Mouse (Mus musculus) stomach, embryonic 14.5 days (tissue): Measurements from ENCODE around the gene Polr2l. TPM values are rescaled to one million over a fixed set of nuclear protein-coding genes. Genes with fewer than 3 reads are reported as not detected.

Experiments
- ATAC-seq: fragments of 200-750 bp; cut with Nextera tagmentation; 2 replicates; pipeline ENCODE4 v1.8.0; 2017; ENCODE audit warnings: low read depth, moderate TSS enrichment; ENCODE audit not compliant: insufficient number of reproducible peaks, insufficient read depth, low FRiP score
- H3K27ac ChIP-seq: fragments of 300-500 bp; sonication (generic); 2 replicates; pipeline ENCODE4 v1.5.1; 2014; ENCODE audit warnings: mild to moderate bottlenecking, low read length, moderate library complexity, mixed read lengths
- H3K27me3 ChIP-seq: fragments of 300-500 bp; sonication (generic); 2 replicates; pipeline ENCODE4 v1.6.1; 2014; ENCODE audit warnings: low read length, control low read depth, mixed read lengths; ENCODE audit not compliant: control insufficient read depth, insufficient read depth
- H3K36me3 ChIP-seq: fragments of 300-500 bp; sonication (generic); 2 replicates; pipeline ENCODE4 v1.6.1; 2014; ENCODE audit warnings: mild to moderate bottlenecking, control low read depth, low read length, moderate library complexity, mixed read lengths; ENCODE audit not compliant: control insufficient read depth, insufficient read depth
- H3K4me1 ChIP-seq: fragments of 300-500 bp; sonication (generic); 2 replicates; pipeline ENCODE4 v1.6.1; 2014; ENCODE audit warnings: low read length, control low read depth, mixed read lengths; ENCODE audit not compliant: control insufficient read depth, insufficient read depth
- H3K4me2 ChIP-seq: fragments of 300-500 bp; sonication (generic); replicated peaks from 2 replicates; pipeline ENCODE4 v1.6.1; 2014; ENCODE audit warnings: low read depth, low read length, control low read depth
- H3K4me3 ChIP-seq: fragments of 300-500 bp; sonication (generic); 2 replicates; pipeline ENCODE4 v1.5.1; 2014; ENCODE audit warnings: low read depth, low read length, control low read depth
- H3K9ac ChIP-seq: fragments of 300-500 bp; sonication (generic); replicated peaks from 2 replicates; pipeline ENCODE4 v1.6.1; 2014; ENCODE audit warnings: low read depth, mild to moderate bottlenecking, control low read depth, low read length, moderate library complexity, mixed read lengths
- H3K9me3 ChIP-seq: fragments of 300-500 bp; sonication (generic); 2 replicates; pipeline ENCODE4 v1.6.1; 2016; ENCODE audit warnings: low read depth, low read length, control low read depth; ENCODE audit not compliant: control insufficient read depth
- WGBS: fragments of 180-500 bp; shearing (Covaris S2); extraction: QIAGEN DNeasy Blood & Tissue Kit; methylation state at CpG from one replicate; pipeline ENCODE4 v1.1.7; 2014; 5-methylcytosine and 5-hydroxymethylcytosine counted together
- polyA plus RNA-seq: library from polyadenylated mRNA; unstranded; fragments of >200 nt; fragmentation: Nextera tagmentation; extraction: Ambion mirVana; gene quantifications from 2 replicates; pipeline ENCODE4 v1.2.1, GENCODE M21; 2014

Polr2l gene
- polyA plus RNA-seq, 1 experiment from 2014 or later = 72.3 TPM

DNA sequence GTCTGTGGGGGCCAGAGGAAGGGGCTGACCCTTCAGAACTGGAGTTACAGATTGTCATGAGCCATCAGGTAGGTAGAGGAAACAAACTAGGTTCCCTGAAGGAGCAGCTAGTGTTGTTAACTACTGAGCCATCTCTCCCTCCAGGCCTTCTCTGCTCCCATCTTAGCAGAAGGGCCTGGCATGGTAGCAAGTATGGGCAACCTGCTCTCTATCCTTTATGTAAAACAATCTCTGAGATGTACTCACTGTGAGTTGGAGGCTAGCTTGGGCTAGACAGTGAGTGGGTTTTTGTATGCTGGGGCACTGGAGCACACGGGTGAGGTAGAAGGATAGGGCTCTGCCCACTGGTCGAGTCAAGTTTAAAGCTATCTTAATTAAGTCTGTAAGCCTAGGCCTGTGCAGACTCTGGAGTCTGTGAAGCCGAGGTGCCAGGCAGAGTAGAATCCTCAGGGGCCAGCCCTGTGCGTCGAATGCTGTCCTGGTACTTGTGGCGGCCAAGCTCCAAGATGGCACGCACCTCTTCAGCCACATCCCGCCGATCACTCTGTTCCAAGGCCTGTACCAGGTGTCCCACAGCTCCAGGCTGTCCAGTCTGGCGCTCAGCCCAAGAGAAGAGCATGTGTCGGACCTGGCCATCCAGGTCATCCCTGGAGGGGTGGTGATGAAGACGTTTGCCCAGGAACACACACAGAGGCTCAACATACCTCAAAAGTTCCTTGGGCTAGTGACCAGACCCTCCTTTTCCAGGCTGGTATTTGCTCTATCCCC lies 36.5 kb downstream of the Polr2l start:
- ATAC-seq = no peak
- Histone ChIP-seq H3K4me2 (no peak overlapping the region), H3K4me1 (peaks cover 35% of the 10 kb centered on the region), H3K36me3 (peaks cover 15% of the 10 kb centered on the region; the same call in 1 of the 2 replicates), H3K4me3 (no peak overlapping the region), H3K9ac (no peak overlapping the region), H3K27me3 (no peaks in the 10 kb centered on the region), H3K27ac (no peak overlapping the region), H3K9me3 (no peaks in the 10 kb centered on the region)
- 92% methylated on average over 12 of the region's 12 CpGs for WGBS

DNA sequence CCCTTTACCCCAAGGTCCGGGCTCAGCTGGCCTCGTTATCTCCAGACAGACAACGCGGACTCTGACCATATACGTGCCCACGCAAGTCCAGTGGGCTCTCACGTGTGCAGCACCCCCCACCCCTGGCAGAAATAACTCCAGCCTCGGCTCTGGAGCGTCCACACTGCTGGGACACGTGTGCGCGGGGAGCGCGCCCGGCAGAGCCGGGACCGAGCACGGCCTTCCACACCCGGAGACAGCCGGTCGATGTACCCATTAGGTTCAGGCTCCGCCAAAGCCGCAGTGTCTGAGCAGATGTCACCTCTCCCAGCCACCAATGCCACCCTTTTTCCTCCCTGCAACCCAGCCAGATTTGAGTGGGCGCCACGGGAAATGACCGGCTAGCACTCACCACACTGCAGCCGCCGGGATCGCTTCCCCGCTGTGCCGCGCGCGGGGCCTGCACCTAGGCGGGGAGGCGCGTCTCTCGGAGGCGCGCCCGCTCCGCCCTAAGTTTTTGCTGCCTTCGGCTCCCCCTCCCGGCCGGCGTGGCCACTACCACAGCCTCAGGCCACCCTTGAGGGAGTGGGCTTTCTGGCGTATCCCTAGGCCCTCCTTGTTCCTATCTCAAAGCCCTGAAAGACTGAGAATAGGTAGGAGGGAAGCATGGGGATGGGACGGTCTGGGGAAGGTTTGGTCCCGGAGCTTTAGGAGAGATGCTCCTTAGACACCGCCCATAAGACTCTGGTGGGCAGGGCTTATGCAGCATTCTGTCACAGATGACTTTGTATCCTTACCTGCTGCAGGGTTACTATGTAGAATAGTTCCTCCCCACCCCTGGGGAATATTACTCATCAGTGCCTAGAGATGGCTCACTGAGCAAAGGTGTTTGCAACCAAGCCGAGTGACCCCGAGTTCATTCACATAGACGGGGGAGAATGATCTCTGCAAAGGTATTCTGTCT lies 37.5 kb downstream of the Polr2l start, which contains the start of gene Slc25a22:
Slc25a22 (minus strand) TSS at position 715 of the 943 bp plus-strand sequence.
- peak; percentile 74 for ATAC-seq
- 5% methylated on average over 53 of the region's 53 CpGs for WGBS
- no peaks in the 10 kb centered on the region for H3K9me3 ChIP-seq
- H3K4me2 ChIP-seq = peak within 1 kb of the TSS; percentile 90
- no peaks in the 10 kb centered on the region for H3K27me3 ChIP-seq
- peak within 1 kb of the TSS; percentile 69 for H3K9ac ChIP-seq
- H3K27ac ChIP-seq = peak within 1 kb of the TSS; percentile 1; the same call in 1 of the 2 replicates
- H3K36me3 ChIP-seq = peaks cover 22% of the 10 kb centered on the region
- H3K4me1 ChIP-seq = peaks cover 28% of the 10 kb centered on the region
- H3K4me3 ChIP-seq = peak within 1 kb of the TSS; percentile 68

DNA sequence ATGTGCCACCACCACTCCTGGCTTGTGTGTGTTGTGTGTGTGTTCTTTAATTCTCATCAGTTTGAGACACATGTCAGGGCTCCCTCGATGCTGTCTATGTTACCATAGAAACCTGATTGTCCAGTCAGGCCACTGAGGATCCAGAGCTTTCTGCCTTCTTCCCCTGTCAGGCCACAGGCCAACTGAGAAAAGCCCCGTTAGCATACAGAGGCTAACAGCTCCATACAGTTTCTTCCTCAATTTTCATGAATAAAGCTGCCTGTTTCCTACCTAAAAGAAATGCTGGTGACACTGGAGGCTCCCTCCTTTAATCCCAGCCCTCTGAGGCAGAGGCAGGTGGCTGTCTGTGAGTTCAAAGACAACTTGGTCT lies 38.4 kb downstream of the Polr2l start:
- 65% methylated on average over 2 of the region's 2 CpGs for whole genome bisulfite sequencing
- Histone ChIP-seq H3K27me3 (no peaks in the 10 kb centered on the region), H3K27ac (no peak overlapping the region), H3K36me3 (peaks cover 30% of the 10 kb centered on the region), H3K9ac (no peak overlapping the region; the same call in 1 of the 2 replicates), H3K4me1 (peaks cover 24% of the 10 kb centered on the region), H3K4me3 (peak overlapping the region; percentile 68), H3K9me3 (no peaks in the 10 kb centered on the region), H3K4me2 (peak overlapping the region; percentile 90)
- no peak for ATAC-seq

DNA sequence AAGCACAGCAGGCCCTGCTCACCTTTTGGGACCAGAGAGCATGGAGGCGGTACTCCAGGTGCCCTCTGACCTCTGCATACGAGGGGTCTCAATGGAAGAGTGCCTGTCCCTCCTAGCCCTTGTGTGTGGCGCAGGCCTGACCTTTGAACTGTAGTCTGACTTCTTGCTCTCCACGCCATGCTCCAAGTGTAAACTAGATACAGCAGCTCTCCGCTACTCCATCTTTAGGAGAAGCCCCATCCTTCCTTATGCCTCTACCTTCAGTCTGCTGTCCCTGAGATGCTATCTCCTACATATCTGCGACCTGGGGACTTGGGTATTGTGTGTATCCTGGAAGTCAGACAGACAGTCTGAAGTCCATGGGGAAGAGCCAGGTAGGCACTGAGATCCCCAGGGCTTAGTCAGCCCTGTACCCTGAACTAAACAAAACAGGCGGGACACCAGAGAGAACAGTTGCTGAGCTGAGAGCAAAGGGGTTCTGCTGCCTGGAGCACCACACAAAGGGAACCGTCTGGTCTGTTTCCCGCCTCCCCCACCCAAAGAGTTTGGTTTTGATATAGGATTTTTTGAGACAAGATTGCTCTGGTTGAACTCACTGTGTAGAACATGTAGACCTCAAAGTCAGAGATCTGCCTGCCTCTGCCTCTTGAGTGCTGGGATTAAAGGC lies 38.9 kb downstream of the Polr2l start:
- Histone ChIP-seq H3K4me3 (no peak overlapping the region), H3K4me2 (no peak overlapping the region; the same call in 1 of the 2 replicates), H3K9me3 (no peaks in the 10 kb centered on the region), H3K9ac (no peak overlapping the region), H3K4me1 (peaks cover 24% of the 10 kb centered on the region), H3K27ac (no peak overlapping the region), H3K27me3 (no peaks in the 10 kb centered on the region), H3K36me3 (peaks cover 30% of the 10 kb centered on the region)
- no peak for ATAC-seq
- WGBS = 80% methylated on average over 9 of the region's 9 CpGs

DNA sequence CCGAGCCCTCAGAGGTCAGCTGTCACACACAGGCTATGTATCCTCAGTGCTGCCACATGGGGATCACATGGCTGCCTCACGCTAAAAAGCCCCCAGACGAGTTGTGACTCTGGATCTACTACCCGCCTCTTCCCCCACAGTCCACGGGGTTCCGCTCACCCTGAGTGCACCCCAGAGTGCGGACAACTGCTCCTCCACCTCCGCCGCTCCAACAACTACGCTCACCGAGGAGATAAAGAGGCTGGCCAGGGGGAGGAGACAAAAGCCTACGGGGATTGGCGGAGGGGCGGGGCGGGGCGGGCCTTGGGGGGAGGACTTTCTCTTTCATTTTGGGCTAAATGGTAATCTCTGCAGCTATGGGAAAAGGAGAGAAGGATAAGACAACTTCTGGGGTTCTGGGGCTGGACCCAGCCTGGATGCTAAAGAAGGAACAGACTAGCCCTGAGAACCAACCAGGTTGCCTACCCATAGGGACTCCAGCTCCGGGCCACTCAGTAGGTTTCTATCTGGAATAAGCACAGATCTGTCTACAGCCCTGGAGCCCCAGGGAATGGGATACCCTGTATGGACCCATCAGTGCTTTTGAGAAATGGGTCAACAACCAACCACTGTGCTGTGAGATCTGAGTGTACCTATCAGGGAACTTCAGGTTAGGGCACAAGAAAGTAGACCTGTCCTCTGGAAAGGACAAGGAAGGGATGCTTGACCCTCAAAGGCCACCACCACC lies 39.6 kb downstream of the Polr2l start:
- no peaks in the 10 kb centered on the region for H3K9me3 ChIP-seq
- peaks cover 36% of the 10 kb centered on the region for H3K36me3 ChIP-seq
- H3K4me3 ChIP-seq = peak overlapping the region; percentile 33
- H3K4me1 ChIP-seq = peaks cover 26% of the 10 kb centered on the region
- no peaks in the 10 kb centered on the region for H3K27me3 ChIP-seq
- peak overlapping the region; percentile 21; the same call in 1 of the 2 replicates for H3K27ac ChIP-seq
- ATAC-seq = peak; percentile 30; the same call in 1 of the 2 replicates
- H3K4me2 ChIP-seq = peak overlapping the region; percentile 57
- WGBS = 4% methylated on average over 17 of the region's 17 CpGs
- no peak overlapping the region; the same call in 1 of the 2 replicates for H3K9ac ChIP-seq

GRCm38 (mm10) chr7:141434464-141434863 lies 40.5 kb downstream of the Polr2l start:
- no peak overlapping the region for H3K9ac ChIP-seq
- peak overlapping the region; percentile 21; the same call in 1 of the 2 replicates for H3K27ac ChIP-seq
- peaks cover 33% of the 10 kb centered on the region for H3K36me3 ChIP-seq
- H3K27me3 ChIP-seq = no peaks in the 10 kb centered on the region
- peak overlapping the region; percentile 57 for H3K4me2 ChIP-seq
- H3K9me3 ChIP-seq = no peaks in the 10 kb centered on the region
- peak overlapping the region; percentile 33 for H3K4me3 ChIP-seq
- ATAC-seq = no peak
- H3K4me1 ChIP-seq = peaks cover 34% of the 10 kb centered on the region
- 16% methylated on average over 8 of the region's 8 CpGs for WGBS

GRCm38 (mm10) chr7:141433517-141434400 lies 41.2 kb downstream of the Polr2l start:
- Histone ChIP-seq H3K4me2 (peak overlapping the region; percentile 57), H3K36me3 (peaks cover 33% of the 10 kb centered on the region), H3K4me1 (peaks cover 34% of the 10 kb centered on the region), H3K9ac (no peak overlapping the region), H3K4me3 (peak overlapping the region; percentile 33), H3K27ac (no peak overlapping the region), H3K9me3 (no peaks in the 10 kb centered on the region), H3K27me3 (no peaks in the 10 kb centered on the region)
- WGBS = 67% methylated on average over 15 of the region's 15 CpGs
- ATAC-seq = no peak
